Mouse (Mus musculus) cerebellum, postnatal 10 days (tissue): ENCODE data around the gene Fam69a.

Source experiments
- DNase-seq, 2 experiments: peaks; one replicate each; pipeline ENCODE4 v3.0.0; 2021; ENCODE audit warnings: mixed read lengths in 2 of 2

Gene Fam69a

DNA sequence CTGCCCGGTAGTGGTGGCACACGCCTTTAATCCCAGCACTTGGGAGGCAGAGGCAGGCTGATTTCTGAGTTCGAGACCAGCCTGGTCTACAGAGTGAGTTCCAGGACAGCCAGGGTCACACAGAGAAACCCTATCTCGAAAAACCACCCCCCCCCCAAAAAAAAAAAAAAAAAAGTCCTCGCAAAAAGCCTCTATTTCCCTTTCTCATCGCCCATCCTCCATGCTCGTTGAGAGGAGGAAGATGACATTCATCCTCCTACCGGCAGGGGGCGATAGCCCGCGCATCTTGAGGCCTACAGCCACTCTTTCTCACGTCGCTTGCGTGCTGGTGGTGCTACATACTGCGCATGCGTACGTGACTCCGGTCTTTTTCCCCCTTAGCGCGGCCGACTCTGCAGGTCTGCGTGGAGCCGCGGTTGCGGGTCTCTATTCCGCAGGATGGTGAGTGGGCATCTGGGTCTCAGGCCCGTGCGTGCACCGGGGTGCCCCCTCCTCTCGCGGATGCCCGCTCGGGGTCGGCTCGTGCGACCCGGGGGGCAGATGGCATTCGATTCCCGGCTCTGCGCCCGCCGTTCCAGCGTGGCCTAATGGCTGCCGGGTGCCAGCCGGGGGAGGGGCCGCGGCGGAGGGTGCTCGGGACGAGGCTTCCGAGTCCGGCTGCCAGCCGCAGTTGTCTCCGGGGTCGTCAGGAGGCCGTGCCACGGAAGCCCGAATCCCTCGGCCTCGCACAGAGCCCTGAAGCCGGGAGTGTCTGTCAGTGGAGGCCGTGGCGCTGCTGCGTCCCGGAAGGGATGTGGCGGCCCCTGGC, 86.5 kb downstream of the Fam69a start, which contains the start of gene Rpl5:
Gene Rpl5, plus strand, starts transcription at position 297 of the 808 bp plus-strand sequence.
- peak; percentile 98 for DNase-seq

DNA sequence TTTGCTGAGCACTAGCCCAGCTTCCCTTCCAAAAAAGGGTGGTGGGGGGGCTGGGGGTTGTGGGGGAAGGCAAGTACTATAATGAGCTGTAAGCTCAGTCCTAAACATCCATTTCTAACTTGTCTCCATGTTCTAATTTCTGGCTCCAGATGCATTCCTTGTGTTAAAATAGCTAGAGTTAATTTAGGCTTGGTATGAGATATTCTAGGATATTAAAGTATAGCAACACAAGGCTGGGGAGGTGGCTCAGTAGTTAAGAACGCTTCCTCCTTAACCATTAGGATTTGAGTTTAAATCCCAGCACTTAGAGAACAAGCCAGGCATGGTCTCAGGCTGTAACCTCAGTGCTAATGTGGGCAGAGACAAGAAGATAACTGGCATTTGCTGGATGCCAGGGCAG, 90.6 kb downstream of the Fam69a start:
- no peak for DNase-seq

DNA sequence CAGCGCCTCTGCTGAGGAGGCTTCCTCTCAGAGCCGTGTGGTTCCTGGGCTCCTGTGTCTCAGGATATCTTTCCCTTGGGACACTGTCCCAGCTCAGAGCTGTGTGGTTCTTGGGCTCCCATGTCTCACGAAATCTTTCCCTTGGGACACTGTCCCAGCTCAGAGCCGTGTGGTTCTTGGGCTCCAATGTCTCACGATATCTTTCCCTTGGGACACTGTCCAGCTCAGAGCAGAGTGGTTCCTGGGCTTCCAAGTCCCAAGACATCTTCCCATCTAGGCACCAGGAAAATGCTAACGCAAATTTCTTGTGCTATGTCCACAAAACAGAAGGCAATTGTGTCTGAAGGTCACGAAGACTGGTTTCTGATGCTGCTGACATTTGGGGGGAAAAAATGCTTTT, 92.2 kb downstream of the Fam69a start:
- no peak for DNase-seq

DNA sequence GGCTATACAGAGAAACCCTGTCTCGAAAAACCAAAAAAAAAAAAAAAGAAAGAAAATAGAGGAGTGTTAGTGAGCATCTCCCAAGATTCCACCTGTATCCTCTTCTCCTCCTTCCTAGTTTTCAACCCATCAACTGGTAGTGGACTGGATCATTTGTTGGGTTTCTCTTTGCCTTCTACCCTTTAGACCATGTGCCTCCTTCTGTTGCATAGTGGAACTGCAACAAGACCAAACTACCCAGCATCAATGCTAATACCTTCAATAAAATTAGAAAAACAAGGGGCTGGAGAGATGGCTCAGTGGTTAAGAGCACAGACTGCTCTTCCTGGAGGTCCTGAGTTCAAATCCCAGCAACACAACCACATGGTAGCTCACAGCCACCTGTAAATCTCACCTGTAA, 95.4 kb downstream of the Fam69a start:
- DNase-seq, result peak; percentile 51 to 61

DNA sequence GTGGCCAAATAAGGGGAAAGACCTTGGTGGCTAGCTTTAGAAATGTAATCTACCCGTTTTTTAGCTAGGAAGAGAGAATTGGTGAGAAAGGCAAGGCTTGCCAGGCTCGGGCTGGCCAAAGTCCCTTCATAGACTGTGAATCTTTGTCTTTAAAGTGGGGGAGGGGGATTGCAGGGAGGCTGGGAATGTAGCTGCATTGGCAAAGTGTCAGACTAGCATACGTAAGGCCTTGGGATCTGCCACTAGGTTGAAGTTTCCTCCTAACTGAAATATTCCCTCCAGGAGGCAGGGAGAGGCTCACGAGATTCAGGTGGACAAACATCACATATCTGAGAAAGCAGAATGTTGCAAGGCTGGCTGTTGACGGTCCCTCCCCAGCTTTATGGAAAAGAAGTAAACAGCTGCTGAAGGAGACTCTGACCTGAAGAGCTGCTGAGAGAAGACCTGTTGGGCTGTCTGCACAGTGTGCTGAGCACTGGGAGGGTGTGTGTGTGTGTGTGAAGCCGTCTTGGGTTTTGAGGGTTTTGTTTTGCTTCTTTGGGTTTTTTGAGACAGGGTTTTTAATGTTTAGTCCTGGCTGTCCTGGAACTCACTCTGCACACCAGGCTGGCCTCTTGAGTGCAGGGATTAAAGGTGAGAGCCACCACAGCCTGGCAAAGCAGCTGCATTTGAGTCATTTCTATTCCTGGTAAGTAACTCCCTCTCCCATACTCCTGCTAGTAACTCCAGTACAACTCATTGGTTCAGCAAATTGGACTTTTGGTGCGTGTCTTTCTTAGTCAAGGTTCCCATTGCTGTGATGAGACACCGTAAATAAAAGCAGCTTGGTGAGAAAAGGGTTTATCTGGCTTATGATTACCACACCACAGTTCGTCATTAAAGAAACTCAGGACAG, 96.6 kb downstream of the Fam69a start:
- peak in 1 of 2 experiments; percentile 20 for DNase-seq

DNA sequence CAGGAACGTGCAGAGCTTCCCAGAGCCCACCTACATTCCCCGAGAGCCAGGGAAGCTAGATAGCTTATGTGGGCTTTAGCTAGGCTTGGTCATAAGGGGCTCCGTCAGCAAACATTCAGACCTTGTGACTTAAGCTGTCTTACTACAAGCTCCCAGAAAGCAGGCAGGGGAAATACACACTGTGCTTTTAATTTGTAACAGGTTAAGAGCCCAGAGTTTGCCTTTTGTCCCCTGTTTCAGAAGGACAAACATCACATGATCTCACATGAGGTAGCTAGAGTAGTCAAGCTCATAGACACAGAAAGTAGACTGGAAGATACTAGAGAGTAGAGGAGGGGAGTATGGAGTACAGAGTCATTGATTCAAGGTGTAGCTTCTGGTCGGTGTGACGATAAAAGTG, 106.2 kb downstream of the Fam69a start:
- no peak for DNase-seq

DNA sequence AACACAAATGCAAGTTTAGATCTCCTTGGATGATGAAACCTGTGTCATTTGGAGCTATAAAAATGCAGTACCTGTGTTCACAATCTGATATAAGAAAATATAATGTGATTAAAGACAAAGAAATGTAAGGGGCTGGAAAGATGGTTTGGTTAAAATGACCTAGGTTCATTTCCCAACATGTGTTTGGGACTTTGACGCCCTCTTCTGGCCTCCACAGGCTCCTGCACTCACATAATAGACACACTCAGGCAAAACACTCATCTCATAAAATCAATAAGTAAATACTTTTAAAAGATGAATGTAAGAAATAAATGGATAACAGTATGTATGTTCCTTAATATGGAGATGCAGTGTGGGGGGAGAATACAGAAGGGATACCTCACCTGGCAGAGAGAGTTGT, 109.8 kb downstream of the Fam69a start:
- no peak for DNase-seq

DNA sequence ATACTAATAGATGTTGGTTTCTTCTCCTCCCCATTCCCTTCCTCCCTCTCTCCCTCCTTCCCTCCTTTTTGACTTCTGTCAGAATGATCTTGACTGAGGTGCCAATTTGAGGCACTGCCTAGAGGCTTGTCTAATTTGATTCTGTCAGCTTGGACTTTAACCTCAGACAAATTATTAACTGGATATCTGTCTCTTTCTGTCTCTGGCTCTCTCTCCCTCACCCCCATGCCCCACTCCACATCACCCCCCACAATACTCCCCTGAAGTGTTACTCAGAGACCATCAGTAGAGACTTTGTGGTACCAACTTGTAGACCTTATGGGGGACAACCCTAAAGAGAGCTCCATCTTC, 111.6 kb downstream of the Fam69a start:
- no peak for DNase-seq

DNA sequence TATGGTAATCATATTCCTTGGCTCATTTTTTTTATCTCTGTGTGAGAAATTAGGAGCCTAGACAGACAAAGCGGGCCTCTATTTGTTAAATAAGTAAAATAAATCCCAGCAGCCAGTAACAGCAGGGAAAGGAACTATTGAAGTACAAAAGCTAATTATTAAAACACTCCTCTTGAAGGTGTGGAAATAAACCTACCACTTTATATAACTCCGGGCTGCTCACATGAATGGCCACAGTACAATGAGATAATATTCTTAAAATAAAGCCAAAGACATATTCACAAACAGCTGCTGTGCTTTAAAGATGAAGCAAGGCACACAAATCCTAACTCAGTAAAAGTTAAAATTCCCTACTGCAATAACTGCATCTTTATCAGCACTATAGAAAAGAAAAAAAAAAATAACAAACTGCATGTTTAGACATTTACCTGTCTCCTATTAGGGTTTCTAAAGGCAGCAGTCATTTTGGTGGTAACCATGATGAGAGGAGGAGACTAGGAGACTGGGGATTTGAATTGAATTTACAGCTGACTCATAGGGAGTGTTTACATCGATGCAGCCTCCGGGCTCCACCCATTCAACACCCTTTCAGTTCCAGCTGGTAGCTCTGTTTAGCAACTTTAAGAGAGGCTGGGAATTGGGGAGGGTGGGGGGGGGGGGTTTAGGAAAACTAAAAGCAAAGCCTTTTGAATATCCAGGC, 112.2 kb downstream of the Fam69a start, which contains the start of gene Evi5:
Gene Evi5, minus strand, starts transcription at position 547 of the 700 bp plus-strand sequence.
- no peak for DNase-seq

DNA sequence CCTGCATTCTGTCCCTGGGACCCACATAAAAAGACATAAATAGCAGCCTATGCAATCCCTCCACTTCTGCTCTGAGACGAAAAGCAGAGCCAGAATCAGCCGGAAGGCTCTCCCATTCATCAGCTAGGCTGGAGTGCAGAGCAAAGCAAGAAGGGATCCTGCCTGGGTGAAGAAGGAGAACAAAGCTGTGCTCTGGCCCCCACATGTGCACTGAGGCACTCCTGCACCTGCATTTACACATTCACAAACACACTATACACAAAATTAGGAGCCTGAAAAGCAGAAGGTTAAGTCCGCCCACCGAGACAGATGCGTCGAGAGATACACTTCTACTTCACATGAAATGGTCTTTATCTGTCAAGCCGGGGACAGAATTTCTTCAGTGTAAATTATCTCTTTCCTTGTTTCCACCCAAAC, 113.0 kb downstream of the Fam69a start:
- no peak for DNase-seq

DNA sequence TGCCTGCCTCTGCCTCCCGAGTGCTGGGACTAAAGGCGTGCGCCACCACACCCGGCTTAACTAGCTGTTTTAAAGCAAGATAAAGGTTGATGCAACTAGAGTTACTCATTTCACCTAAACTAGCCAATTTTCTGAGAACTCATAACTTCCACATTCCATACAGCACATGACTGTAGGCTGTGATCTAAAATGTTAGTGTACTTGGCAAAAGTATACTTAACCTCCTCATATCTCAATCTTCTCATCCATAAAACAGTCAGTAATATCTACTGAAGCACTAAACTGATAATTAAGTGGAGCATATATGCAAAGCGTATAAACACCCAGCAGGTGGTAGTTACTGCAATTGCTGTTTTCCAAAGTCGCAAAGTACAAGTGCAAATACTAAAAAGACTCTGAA, 113.6 kb downstream of the Fam69a start:
- DNase-seq, result no peak

DNA sequence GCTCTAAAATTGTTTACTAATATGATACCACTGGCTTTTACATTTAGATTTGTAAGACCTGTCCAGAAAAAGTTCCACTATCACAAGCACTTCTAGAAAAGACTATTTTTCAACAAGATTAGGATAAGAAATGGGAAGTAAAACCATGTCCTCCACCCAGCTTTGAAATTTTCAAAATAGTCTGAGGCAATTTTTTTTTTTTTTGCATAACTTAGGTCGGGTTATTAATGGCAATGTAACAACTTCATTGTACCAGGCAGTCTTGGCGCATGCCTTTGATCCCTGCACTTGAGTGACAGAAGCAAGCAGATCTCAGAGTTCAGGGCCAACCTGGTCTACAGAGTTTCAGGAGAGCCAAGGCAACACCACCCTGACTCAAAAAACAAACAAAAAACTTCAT, 117.2 kb downstream of the Fam69a start:
- no peak for DNase-seq

DNA sequence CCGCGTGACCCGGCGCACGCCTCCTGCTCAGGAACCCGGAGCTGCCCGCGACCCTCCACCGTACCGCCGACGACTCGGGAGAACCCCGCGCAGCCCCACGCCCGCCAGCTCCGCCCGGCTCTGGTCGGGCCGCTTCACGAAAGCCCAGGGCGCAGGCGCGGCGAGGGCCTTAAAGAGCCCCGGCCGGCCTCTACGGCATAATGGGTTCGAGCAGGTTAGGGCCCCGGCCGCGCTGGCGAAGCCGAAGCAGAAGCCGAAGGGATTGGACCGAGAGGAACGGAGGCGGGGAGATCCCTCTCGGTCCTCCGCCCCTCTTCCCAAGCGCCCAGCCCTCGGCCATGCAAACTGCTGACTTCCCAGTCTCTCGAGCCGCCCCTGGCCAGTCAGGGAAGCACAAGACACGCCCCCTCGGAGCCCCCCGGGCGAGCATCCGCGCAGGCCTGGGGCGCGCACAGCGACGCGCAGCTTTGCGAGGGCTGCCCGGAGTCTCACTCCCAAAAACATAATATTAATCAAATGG, 117.9 kb downstream of the Fam69a start:
- DNase-seq, result peak; percentile 93 to 96

DNA sequence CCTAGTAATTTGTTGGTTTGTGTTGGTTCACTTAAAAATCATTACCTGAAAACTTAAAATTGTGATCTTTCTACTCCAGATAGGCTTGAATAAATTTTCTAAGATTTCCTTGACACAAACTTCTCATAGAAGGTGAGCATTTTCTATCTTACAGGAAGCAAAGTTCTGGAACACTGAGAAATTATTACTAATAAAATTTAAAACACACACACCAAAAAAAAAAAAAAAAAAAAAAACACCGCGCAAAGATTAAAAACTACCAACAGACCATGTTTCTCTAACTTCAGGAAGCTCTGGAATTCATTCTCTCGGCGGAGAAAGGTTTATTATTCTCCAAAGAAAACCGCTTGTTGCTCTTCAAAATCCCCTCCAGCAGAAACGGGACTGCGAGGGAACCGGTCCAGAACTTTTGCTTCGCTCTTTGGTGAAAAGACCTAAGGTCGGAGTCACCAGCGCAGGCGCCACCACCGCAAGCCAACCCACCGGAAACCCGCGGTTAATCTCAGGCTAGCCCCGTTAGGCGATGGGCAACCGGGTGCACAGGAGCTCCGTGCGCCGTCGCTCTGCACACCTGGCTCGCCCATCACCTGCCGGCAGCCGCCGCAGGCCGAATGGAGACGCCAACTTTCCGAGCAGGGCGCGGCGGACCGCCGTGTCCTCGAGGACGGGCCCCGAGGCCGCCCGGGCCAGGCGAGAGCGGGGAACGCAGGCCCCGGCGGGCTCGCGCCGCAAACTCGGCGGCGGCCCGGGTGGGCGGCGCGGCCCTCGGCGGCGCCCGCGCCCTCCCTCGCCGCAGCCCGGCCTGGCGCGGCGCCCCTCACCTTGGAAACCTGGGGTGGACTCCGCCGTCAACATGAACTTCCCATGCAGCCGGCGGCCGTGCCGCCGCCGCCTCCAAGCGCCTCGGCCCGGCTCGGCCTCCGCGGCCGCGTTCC, 118.6 kb downstream of the Fam69a start:
- peak; percentile 71 to 74 for DNase-seq

DNA sequence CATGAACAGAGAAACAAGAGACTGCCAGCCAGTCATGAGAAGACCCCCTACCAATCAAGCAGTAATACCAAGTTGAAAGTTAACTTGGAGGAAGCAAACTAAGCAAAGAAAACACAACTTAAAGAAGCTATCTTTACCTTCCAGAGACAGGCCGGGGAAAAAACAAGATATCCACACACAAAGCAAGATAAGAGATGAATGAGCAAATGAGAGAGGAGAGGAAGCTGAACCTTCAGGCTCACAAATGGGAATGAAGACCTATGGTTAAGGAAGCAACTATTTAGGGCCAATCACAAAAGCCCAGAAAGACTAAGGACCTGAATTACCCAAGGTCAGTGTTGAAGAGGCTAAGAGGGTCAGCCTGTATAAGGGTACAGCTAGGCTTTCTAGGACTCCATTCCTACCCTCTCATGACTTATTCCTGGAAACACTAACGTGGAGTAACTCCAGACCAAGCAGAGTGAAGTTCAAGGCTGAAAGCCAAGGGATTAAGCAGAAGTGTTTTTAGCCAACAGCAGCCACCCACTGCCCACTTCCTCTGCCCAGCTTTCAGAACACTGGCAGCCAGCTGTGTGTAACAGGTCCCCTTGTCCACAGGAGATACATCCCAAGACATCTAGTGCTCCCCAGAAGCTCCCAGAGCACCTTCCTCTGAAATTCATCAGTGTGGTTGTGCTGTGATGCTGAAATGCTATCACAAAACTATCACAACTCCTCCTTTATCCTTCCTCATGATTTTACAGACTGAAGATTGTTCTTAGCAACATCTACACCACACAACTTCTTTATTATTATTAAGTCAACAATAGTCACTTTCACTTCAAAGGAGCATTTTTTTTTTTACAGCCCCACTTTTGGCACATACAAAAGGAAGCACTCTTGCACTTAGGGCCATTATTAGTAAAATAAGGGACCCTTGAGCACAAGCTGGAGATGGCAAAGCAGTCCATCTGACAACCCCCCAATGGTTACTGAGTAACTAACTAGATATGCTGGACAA, 120.5 kb downstream of the Fam69a start:
- DNase-seq, result no peak

DNA sequence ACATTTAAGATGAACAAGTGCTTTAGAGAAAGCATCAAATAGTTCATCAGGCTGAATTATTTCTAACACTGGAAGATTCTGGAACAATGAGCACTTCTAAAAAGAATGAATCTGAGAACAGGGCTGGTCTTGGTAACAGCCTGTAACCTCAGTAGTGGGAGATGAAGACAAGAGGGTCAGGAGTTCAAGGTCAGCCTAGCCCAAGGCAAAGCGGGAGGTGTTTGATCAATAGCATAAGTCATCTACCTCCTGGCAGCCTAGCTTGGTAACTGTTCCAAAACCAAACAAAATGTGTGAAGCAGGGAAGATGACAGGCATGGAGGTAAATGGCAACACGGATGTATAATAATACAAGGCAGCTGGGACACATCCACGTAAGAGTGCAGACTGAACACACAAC, 122.9 kb downstream of the Fam69a start:
- no peak for DNase-seq

DNA sequence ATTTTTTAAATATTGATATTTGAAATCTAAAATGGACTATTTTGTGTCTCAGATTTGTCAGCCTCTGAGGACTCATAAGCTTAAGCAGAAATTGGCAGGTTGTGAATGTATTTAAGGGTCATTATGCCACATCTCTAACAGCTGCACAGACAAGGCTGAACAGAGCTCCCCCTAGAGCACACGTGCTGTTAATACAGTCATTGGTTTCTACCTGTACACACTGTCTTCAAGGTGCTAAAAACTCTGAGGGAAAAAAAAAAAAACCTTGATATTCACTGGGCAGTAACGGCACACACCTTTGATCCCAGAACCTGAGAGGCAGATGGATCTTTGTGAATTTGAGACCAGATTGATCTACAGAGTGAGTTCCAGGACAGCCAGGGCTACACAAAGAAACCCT, 127.9 kb downstream of the Fam69a start:
- no peak for DNase-seq
